Mouse (Mus musculus) layer of hippocampus, adult 9-11 months (tissue): ENCODE results near the gene Rtl3.
A peak's percentile ranks its signal among the peaks of the same experiment; 100 is the strongest.

Experiments
- DNase-seq: peaks from one replicate; pipeline ENCODE4 v3.0.0; 2022

The Rtl3 gene

DNA sequence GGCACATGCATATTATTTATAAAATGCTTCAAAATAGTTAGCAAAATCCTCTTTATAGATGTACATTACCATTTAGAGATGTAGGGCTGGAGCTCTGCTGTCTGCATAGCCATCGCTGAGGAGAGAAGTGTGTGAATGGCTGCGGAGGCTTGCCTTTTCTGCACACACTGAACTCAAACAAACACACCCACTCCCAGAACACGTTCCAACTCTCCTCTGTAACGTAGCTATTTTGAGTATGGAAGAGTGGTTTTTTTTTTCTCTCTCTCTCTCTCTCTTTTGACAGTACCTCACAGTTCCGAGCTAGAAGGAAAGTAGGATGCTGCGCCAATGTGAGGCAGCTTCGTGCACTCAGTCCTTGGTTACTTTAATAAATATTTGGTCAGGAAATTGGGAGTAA, at the start of gene Rtl3:
Gene Rtl3, minus strand, starts transcription at position 236 of the 400 bp plus-strand sequence.
- peak; percentile 55 for DNase-seq

- DNase-seq, result no peak
Observed at GRCm38 (mm10) chrX:106872315-106872714, 31.9 kb upstream of the Rtl3 start.

DNA sequence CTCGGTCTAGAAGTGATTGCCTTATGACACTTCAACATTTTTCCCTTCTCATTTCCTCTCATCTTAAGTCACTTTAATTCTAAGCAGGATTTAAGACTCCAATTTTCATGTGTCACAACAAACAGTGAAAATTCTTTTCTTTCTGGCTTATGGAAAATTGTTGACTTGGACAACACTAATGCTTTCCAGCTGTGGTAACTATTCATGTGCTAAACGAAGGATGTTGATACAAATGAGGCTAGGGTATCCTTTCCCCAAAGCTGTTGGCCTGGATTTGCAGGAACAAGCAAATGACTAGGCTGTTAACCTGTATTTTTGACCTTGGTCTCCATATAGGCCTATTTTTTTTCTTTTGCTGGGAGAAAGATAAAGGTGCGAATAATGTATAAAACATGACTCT, 31.4 kb upstream of the Rtl3 start:
- no peak for DNase-seq

DNA sequence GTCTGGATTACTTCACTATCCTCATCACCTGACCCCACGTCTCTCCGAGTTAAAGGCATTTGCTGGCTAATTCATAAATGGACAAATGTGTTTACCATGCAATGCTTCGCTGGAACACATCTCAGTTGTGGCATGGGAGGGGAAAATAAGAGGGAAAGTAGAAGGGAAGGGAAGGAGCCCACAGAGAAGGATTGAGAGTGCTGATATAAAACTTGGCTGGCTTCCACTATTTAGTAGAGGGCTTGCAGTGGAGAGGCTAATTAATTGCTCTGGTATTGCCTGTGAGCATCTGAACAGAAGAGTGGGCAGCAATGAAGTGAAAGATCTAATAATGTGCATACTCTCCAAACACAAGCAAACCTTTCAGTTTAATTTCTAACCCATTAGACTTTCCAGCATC, 31.0 kb upstream of the Rtl3 start:
- no peak for DNase-seq

DNA sequence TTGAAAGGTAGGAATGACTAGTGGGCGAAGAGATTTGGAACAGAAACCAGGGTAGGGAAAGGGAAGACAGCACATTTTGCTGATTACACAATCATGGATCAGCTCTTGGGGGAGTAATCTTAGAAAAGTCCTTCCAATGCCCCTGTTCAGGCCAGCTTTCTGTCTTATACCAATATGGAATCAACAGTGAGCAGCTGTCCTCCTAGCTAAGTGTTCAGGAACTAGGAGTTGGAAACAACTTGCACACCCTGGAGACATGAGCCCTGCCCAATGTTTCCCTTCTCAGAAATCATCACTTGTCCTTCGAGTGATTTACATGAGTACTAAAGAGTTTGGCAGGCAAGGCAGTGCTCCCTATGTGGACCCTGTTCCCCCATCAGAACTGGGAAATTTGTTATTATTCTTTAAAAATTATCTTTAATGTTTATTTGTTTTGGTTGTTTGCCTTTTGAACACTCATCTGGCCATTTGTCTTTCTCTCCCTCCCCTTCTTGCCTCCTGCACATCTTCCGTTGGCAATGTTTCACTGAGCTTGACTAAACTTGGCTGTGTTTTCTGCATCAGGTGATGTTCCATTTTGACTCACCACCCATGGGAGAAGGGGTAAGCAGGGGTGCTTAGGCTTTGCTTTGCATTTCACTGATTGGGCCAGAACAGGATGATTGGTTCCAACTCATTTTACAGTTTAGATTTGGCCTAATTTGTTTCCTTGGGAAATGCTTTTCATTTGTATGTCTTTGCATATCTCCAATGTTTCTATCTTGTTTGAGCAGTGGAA, 13.3 kb upstream of the Rtl3 start:
- DNase-seq, result no peak

- no peak for DNase-seq
Observed at GRCm38 (mm10) chrX:106839591-106839990, 853 bp downstream of the Rtl3 start.

- peak; percentile 9 for DNase-seq
Observed at GRCm38 (mm10) chrX:106830494-106830893, 9.9 kb downstream of the Rtl3 start.

DNA sequence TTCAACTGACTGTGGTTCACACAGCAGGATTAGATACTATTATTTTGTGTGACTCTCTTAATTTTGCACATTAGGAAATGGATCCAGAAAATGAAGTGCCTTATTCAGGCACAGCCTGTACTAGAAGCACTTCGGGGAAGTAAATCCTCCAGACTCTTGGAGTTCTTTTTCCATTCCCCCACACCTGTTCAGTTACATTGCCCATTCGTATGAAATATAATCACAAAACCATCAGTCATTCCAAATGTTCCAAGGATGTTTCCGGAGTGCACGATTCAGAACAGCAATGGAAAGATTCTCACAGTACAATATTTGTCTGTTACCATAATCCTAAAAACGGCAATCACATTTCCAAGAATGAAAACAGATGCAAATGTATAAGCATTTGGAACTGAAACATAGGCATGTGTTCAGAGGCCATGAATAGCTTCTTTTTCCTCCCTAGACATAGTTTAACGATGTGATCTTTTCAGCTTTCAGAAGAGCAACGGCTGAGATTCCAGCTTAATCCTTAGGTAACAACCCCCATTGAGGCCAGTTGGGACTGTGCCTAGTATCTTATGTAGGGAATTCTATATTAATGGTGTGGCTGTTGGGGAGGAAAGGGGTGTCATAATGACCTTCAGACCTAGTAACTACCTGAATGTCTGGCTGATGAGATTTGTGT, 30.8 kb downstream of the Rtl3 start:
- DNase-seq, result no peak

- DNase-seq, result no peak
Observed at GRCm38 (mm10) chrX:106804387-106804786, 36.1 kb downstream of the Rtl3 start.

- DNase-seq, result no peak
Observed at GRCm38 (mm10) chrX:106794686-106795085, 45.8 kb downstream of the Rtl3 start.
